Mouse (Mus musculus) left cerebral cortex, postnatal 10 days (tissue): ENCODE results near the gene Ebf3. TPM values are rescaled to one million over a fixed set of nuclear protein-coding genes. Genes with fewer than 3 reads are reported as not detected.

Experiments
- DNase-seq, 2 experiments: peaks; one replicate each; pipeline ENCODE4 v3.0.0; 2021 to 2022; ENCODE audit warnings: low spot score in 2 of 2, mixed read lengths in 1 of 2; ENCODE audit errors: extremely low spot score in 1 of 2
- intact Hi-C: fragments of 180-260 bp; cut with DNase I; formaldehyde crosslinking; loops from one replicate; pipeline ENCODE4 v1.15.1; 2025
- total RNA-seq, 2 experiments: library from RNA; stranded (reverse); gene quantifications; 2 replicates each; pipeline ENCODE4 v1.2.3; 2021

Ebf3 gene
- total RNA-seq, result under 1 TPM; 0.77 to 0.79 TPM

GRCm38 (mm10) chr7:137313904-137314691 is at the start of gene Ebf3:
Gene Ebf3 (minus strand): TSS chr7:137314445.
- DNase-seq, result peak in 1 of 2 experiments; percentile 83
- intact Hi-C loops, result loop anchor here (2.0 kb wide), 1 partner anchor 825 kb away; no protein-coding TSS in a partner anchor

GRCm38 (mm10) chr7:137346860-137347259 is 32.6 kb upstream of the Ebf3 start:
- intact Hi-C loops, result no loop called here

GRCm38 (mm10) chr7:137346068-137346467 is 31.8 kb upstream of the Ebf3 start:
- DNase-seq, result no peak
- intact Hi-C loops, result no loop called here

More at GRCm38 (mm10) chr7:137346860-137347259, 32.6 kb upstream of the Ebf3 start:
- peak in 1 of 2 experiments; percentile 26 for DNase-seq

- intact Hi-C loops, result no loop called here
- DNase-seq, result no peak
Observed at GRCm38 (mm10) chr7:137333951-137334350, 19.7 kb upstream of the Ebf3 start.

- intact Hi-C loops, result loop anchor here (5.0 to 10.0 kb wide), 2 partner anchors 1261 to 1488 kb away; no protein-coding TSS in a partner anchor
- DNase-seq, result no peak
Observed at GRCm38 (mm10) chr7:137322926-137323325, 8.7 kb upstream of the Ebf3 start.

GRCm38 (mm10) chr7:137321961-137322784 is 7.9 kb upstream of the Ebf3 start:
- no peak for DNase-seq
- intact Hi-C loops, result loop anchor here (5.0 to 10.0 kb wide), 2 partner anchors 1260 to 1487 kb away; no protein-coding TSS in a partner anchor

- intact Hi-C loops, result loop anchor here (5.0 to 10.0 kb wide), 2 partner anchors 1259 to 1486 kb away; no protein-coding TSS in a partner anchor
- DNase-seq, result peak in 1 of 2 experiments; percentile 65
Observed at GRCm38 (mm10) chr7:137321141-137321813, 7.0 kb upstream of the Ebf3 start.

GRCm38 (mm10) chr7:137320320-137320719 is 6.1 kb upstream of the Ebf3 start:
- intact Hi-C loops, result loop anchor here (5.0 to 10.0 kb wide), 2 partner anchors 1258 to 1486 kb away; no protein-coding TSS in a partner anchor
- no peak for DNase-seq

- no peak for DNase-seq
- intact Hi-C loops, result loop anchor here (5.0 kb wide), 2 partner anchors 72 to 112 kb away; no protein-coding TSS in a partner anchor
Observed at GRCm38 (mm10) chr7:137318924-137319885, 5.0 kb upstream of the Ebf3 start.

- intact Hi-C loops, result loop anchor here (5.0 kb wide), 2 partner anchors 71 to 111 kb away; no protein-coding TSS in a partner anchor
- DNase-seq, result no peak
Observed at GRCm38 (mm10) chr7:137318383-137318775, 4.1 kb upstream of the Ebf3 start.

- intact Hi-C loops, result loop anchor here (5.0 kb wide), 2 partner anchors 71 to 111 kb away; no protein-coding TSS in a partner anchor
- no peak for DNase-seq
Observed at GRCm38 (mm10) chr7:137317659-137318382, 3.6 kb upstream of the Ebf3 start.

GRCm38 (mm10) chr7:137316926-137317658 is 2.8 kb upstream of the Ebf3 start:
- intact Hi-C loops, result loop anchor here (5.0 kb wide), 2 partner anchors 70 to 110 kb away; no protein-coding TSS in a partner anchor
- DNase-seq, result no peak

- no peak for DNase-seq
Observed at GRCm38 (mm10) chr7:137316181-137316925, 2.1 kb upstream of the Ebf3 start.

GRCm38 (mm10) chr7:137315544-137315940 is 1.3 kb upstream of the Ebf3 start:
- DNase-seq, result no peak
- intact Hi-C loops, result loop anchor here (2.0 to 5.0 kb wide), 3 partner anchors 68 to 827 kb away; no protein-coding TSS in a partner anchor

More at GRCm38 (mm10) chr7:137316181-137316925, 2.1 kb upstream of the Ebf3 start:
- intact Hi-C loops, result loop anchor here (5.0 kb wide), 2 partner anchors 69 to 109 kb away; no protein-coding TSS in a partner anchor
